Mouse (Mus musculus): Measurements from ENCODE around the gene Poln.

Gene Poln

GRCm38 (mm10) chr5:34148476-34148875 is 20.8 kb downstream of the Poln start:
- in situ Hi-C loops (cut with MboI; ENCODE audit: low pct_unique_long_range_greater_than_20kb in 1 of 2, low sequenced_read_pairs in 2 of 2, unreplicated experiment in 1 of 2): no loop called here

- in situ Hi-C loops (cut with MboI; ENCODE audit: low pct_unique_long_range_greater_than_20kb in 1 of 2, low sequenced_read_pairs in 2 of 2, unreplicated experiment in 1 of 2): no loop called here
These were observed 21.7 kb downstream of the Poln start for GRCm38 (mm10) chr5:34147554-34147953.

GRCm38 (mm10) chr5:34139751-34140150 is 29.5 kb downstream of the Poln start:
- in situ Hi-C loops (cut with MboI; ENCODE audit: low pct_unique_long_range_greater_than_20kb in 1 of 2, low sequenced_read_pairs in 2 of 2, unreplicated experiment in 1 of 2): no loop called here

GRCm38 (mm10) chr5:34132731-34133130 is 36.5 kb downstream of the Poln start:
- in situ Hi-C loops (cut with MboI; ENCODE audit: low pct_unique_long_range_greater_than_20kb in 1 of 2, low sequenced_read_pairs in 2 of 2, unreplicated experiment in 1 of 2): no loop called here

- in situ Hi-C loops (cut with MboI; ENCODE audit: low pct_unique_long_range_greater_than_20kb in 1 of 2, low sequenced_read_pairs in 2 of 2, unreplicated experiment in 1 of 2): no loop called here
These were observed 45.1 kb downstream of the Poln start for GRCm38 (mm10) chr5:34124131-34124530.

GRCm38 (mm10) chr5:34119121-34119856 is 50.0 kb downstream of the Poln start:
- in situ Hi-C loops (cut with MboI; ENCODE audit: low pct_unique_long_range_greater_than_20kb in 1 of 2, low sequenced_read_pairs in 2 of 2, unreplicated experiment in 1 of 2): no loop called here

GRCm38 (mm10) chr5:34105681-34106080 is 63.6 kb downstream of the Poln start:
- in situ Hi-C loops (cut with MboI; ENCODE audit: low pct_unique_long_range_greater_than_20kb in 1 of 2, low sequenced_read_pairs in 2 of 2, unreplicated experiment in 1 of 2): no loop called here

GRCm38 (mm10) chr5:34097333-34097732 is 71.9 kb downstream of the Poln start:
- in situ Hi-C loops (cut with MboI; ENCODE audit: low pct_unique_long_range_greater_than_20kb in 1 of 2, low sequenced_read_pairs in 2 of 2, unreplicated experiment in 1 of 2): no loop called here

GRCm38 (mm10) chr5:34093021-34093420 is 76.2 kb downstream of the Poln start:
- in situ Hi-C loops (cut with MboI; ENCODE audit: low pct_unique_long_range_greater_than_20kb in 1 of 2, low sequenced_read_pairs in 2 of 2, unreplicated experiment in 1 of 2): no loop called here

GRCm38 (mm10) chr5:34032520-34032919 is 136.7 kb downstream of the Poln start:
- in situ Hi-C loops (cut with MboI; ENCODE audit: low pct_unique_long_range_greater_than_20kb in 1 of 2, low sequenced_read_pairs in 2 of 2, unreplicated experiment in 1 of 2): no loop called here

- in situ Hi-C loops (cut with MboI; ENCODE audit: low pct_unique_long_range_greater_than_20kb in 1 of 2, low sequenced_read_pairs in 2 of 2, unreplicated experiment in 1 of 2): no loop called here
These were observed 138.2 kb downstream of the Poln start for GRCm38 (mm10) chr5:34031022-34031421.

- in situ Hi-C loops (cut with MboI; ENCODE audit: low pct_unique_long_range_greater_than_20kb in 1 of 2, low sequenced_read_pairs in 2 of 2, unreplicated experiment in 1 of 2): no loop called here
These were observed 139.1 kb downstream of the Poln start for GRCm38 (mm10) chr5:34030101-34030500.

- in situ Hi-C loops (cut with MboI; ENCODE audit: low pct_unique_long_range_greater_than_20kb in 1 of 2, low sequenced_read_pairs in 2 of 2, unreplicated experiment in 1 of 2): no loop called here
These were observed 150.3 kb downstream of the Poln start for GRCm38 (mm10) chr5:34018968-34019367.

GRCm38 (mm10) chr5:34014652-34015051 is 154.6 kb downstream of the Poln start:
- in situ Hi-C loops (cut with MboI; ENCODE audit: low pct_unique_long_range_greater_than_20kb in 1 of 2, low sequenced_read_pairs in 2 of 2, unreplicated experiment in 1 of 2): no loop called here

GRCm38 (mm10) chr5:34007392-34007941 is 161.8 kb downstream of the Poln start:
- in situ Hi-C loops (cut with MboI; ENCODE audit: low pct_unique_long_range_greater_than_20kb in 1 of 2, low sequenced_read_pairs in 2 of 2, unreplicated experiment in 1 of 2): no loop called here

GRCm38 (mm10) chr5:34006832-34007231 is 162.4 kb downstream of the Poln start:
- in situ Hi-C loops (cut with MboI; ENCODE audit: low pct_unique_long_range_greater_than_20kb in 1 of 2, low sequenced_read_pairs in 2 of 2, unreplicated experiment in 1 of 2): no loop called here

GRCm38 (mm10) chr5:34004618-34005017 is 164.6 kb downstream of the Poln start:
- in situ Hi-C loops (cut with MboI; ENCODE audit: low pct_unique_long_range_greater_than_20kb in 1 of 2, low sequenced_read_pairs in 2 of 2, unreplicated experiment in 1 of 2): no loop called here

GRCm38 (mm10) chr5:34002636-34003035 is 166.6 kb downstream of the Poln start:
- in situ Hi-C loops (cut with MboI; ENCODE audit: low pct_unique_long_range_greater_than_20kb in 1 of 2, low sequenced_read_pairs in 2 of 2, unreplicated experiment in 1 of 2): no loop called here

GRCm38 (mm10) chr5:34001401-34001800 is 167.8 kb downstream of the Poln start:
- in situ Hi-C loops (cut with MboI; ENCODE audit: low pct_unique_long_range_greater_than_20kb in 1 of 2, low sequenced_read_pairs in 2 of 2, unreplicated experiment in 1 of 2): no loop called here

- in situ Hi-C loops (cut with MboI; ENCODE audit: low pct_unique_long_range_greater_than_20kb in 1 of 2, low sequenced_read_pairs in 2 of 2, unreplicated experiment in 1 of 2): no loop called here
These were observed 168.4 kb downstream of the Poln start for GRCm38 (mm10) chr5:34000809-34001208.

Data from mouse embryonic stem cell (cell line).